Mouse (Mus musculus) myocyte (in vitro differentiated cells): Measurements from ENCODE around the gene Cyp2j5.

ENCODE experiments used
- CEBPB ChIP-seq: IDR thresholded peaks from 2 replicates; pipeline ENCODE4 v1.6.1; 2011; ENCODE audit warnings: mild to moderate bottlenecking, moderate library complexity; ENCODE audit not compliant: poor library complexity, insufficient read depth, severe bottlenecking
- E2F4 ChIP-seq: IDR thresholded peaks from one replicate; pipeline ENCODE4 v1.6.1; 2011; ENCODE audit warnings: mild to moderate bottlenecking, control low read depth, moderate library complexity; ENCODE audit not compliant: insufficient read depth
- MAX ChIP-seq: IDR thresholded peaks from one replicate; pipeline ENCODE4 v1.6.1; 2011; ENCODE audit warnings: low read depth, mild to moderate bottlenecking, control low read depth
- MYOD1 ChIP-seq, 3 experiments: IDR thresholded peaks; one replicate each; pipeline ENCODE4 v1.6.1; 2011; ENCODE audit warnings: control low read depth in 2 of 3, low read depth in 2 of 3, mild to moderate bottlenecking in 2 of 3, moderate library complexity in 1 of 3; ENCODE audit not compliant: insufficient read length in 2 of 3, control insufficient read depth in 1 of 3
- MYOG ChIP-seq, 3 experiments: IDR thresholded peaks; one replicate each; pipeline ENCODE4 v1.6.1; 2011; ENCODE audit warnings: control low read depth in 2 of 3, low read depth in 2 of 3, mild to moderate bottlenecking in 2 of 3; ENCODE audit not compliant: insufficient read length in 2 of 3, control insufficient read depth in 1 of 3, insufficient read depth in 1 of 3
- POLR2A ChIP-seq: IDR thresholded peaks from one replicate; pipeline ENCODE4 v1.6.1; 2011; ENCODE audit warnings: low read depth, mild to moderate bottlenecking, control low read depth, moderate library complexity; ENCODE audit not compliant: insufficient read length
- POLR2AphosphoS2 ChIP-seq: IDR thresholded peaks from one replicate; pipeline ENCODE4 v1.6.1; 2011; ENCODE audit warnings: low read depth, control low read depth; ENCODE audit not compliant: insufficient read length
- SRF ChIP-seq: IDR thresholded peaks from one replicate; pipeline ENCODE4 v1.6.1; 2011; ENCODE audit warnings: low read depth; ENCODE audit not compliant: control insufficient read depth, insufficient read length
- TCF12 ChIP-seq: IDR thresholded peaks from one replicate; pipeline ENCODE4 v1.6.1; 2011; ENCODE audit warnings: mild to moderate bottlenecking, control low read depth; ENCODE audit not compliant: poor library complexity, insufficient read depth, severe bottlenecking
- TCF3 ChIP-seq: IDR thresholded peaks from one replicate; pipeline ENCODE4 v1.6.1; 2011; ENCODE audit warnings: low read depth, control low read depth; ENCODE audit not compliant: insufficient read length
- USF1 ChIP-seq: IDR thresholded peaks from one replicate; pipeline ENCODE4 v1.6.1; 2011; ENCODE audit warnings: low read depth, mild to moderate bottlenecking, control low read depth, moderate library complexity

DNA sequence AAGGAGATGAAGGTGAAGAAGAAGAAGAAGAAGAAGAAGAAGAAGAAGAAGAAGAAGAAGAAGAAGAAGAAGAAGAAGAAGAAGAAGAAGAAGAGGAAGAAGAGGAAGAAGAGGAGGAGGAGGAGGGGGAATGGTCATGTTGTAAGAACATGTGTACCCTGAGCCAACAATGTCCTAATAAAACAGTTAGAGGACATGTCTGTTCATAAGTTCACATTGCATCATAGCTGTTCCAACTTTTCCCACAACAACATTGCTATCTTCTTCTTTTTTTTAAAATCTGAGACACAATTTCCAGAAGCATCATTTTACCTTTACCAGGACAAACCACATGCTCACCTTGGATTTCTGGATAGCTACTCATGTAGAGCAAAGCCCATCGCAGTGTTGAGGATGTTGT lies 28.5 kb downstream of the Cyp2j5 start:
- no peak for TF ChIP-seq POLR2A
- TF ChIP-seq USF1, result no peak
- TF ChIP-seq MYOD1 (IDR thresholded peaks at IDR 0.05; ENCODE audit: control insufficient read depth in 1 of 3, insufficient read length in 2 of 3, low read depth in 2 of 3), result no peak
- TF ChIP-seq MYOG (IDR thresholded peaks at IDR 0.05; ENCODE audit: control insufficient read depth in 1 of 3, insufficient read depth in 1 of 3, insufficient read length in 2 of 3, low read depth in 2 of 3), result no peak
- no peak for TF ChIP-seq MAX
- TF ChIP-seq TCF3, result no peak
- no peak for TF ChIP-seq POLR2AphosphoS2
- TF ChIP-seq CEBPB, result no peak
- TF ChIP-seq TCF12, result no peak
- no peak for TF ChIP-seq E2F4
- TF ChIP-seq SRF, result no peak
